Mouse (Mus musculus) erythroblast, adult 5-6 weeks (primary cell): ENCODE measurements around the gene Dnm1. TPM values are rescaled to one million over a fixed set of nuclear protein-coding genes. Genes with fewer than 3 reads are reported as not detected.

Experiments
- ATAC-seq: replicated peaks from 2 replicates; pipeline ENCODE4 v1.8.0; 2016; ENCODE audit warnings: moderate number of reproducible peaks, mild to moderate bottlenecking, moderate TSS enrichment, inconsistent platforms; ENCODE audit not compliant: poor library complexity, low FRiP score, severe bottlenecking
- total RNA-seq, 2 experiments: library from RNA; stranded (forward) in 1 of 2; stranded (reverse) in 1 of 2; fragments of 150-400 nt in 1 of 2; fragments of 200-764, 138-1000 nt in 1 of 2; gene quantifications; 2 replicates each; pipeline versions ENCODE4 v1.2.3 to v1.2.4; 2015 to 2017; ENCODE audit warnings: low replicate concordance in 2 of 2

Dnm1 gene
- total RNA-seq, 2 experiments from 2014 or later: not detected

DNA sequence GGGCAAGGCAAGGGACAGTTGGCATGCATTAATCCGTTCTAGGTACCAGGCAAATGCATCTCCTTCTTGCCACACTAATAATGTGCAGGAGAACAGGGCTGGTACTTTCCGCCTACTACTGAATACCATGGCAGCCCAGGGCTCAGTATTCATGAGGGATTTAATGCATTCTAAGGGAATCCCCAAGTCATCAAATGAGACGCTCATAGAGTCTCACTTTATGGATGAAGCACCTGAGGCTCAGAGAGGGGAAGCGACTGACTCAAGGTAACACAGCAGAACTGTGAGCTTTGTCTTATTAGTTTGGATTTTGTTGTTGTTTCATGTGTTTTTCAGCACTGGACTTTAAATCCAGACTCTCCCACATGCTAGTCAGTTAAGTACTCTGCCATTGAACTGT, 11.1 kb downstream of the Dnm1 start:
- ATAC-seq: no peak

DNA sequence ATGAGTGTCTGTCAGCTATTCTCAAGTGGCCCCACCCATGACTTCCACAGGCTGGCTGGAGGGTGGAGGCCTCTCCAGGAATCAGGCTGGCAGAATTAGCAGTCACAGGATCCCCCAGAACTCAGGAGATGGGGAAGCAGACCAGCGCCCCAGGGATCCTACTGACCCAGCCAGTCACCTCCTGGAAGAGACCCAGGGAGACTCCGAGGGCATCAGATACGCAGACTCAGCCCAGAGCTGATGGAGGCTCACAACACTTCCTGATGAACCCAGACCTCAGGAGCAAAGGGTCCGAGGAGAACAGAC, 11.6 kb downstream of the Dnm1 start:
- ATAC-seq: no peak

- no peak for ATAC-seq
These were observed 12.1 kb downstream of the Dnm1 start for GRCm38 (mm10) chr2:32340836-32341633.

GRCm38 (mm10) chr2:32339912-32340642, 13.1 kb downstream of the Dnm1 start:
- ATAC-seq: no peak

DNA sequence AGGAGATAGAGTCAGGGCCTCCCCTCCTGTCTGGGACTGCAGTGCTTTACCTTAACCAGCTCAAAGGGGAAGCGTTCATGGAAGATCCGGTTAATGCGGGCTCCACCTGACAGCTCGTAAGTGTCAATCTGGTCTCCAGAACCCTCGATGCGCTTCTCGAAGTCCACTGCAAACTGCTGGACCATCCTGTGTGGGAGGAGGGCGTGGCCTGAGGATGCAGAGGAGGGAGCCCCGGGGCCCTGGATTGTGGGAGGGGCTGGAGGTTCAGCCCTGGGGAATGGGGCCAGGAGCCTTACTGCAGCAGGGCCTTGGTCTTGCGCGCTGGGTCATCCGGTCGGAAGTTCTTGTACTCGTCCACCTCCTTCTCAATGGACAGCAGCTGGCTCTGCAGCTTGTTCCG, 17.2 kb downstream of the Dnm1 start:
- ATAC-seq: no peak

DNA sequence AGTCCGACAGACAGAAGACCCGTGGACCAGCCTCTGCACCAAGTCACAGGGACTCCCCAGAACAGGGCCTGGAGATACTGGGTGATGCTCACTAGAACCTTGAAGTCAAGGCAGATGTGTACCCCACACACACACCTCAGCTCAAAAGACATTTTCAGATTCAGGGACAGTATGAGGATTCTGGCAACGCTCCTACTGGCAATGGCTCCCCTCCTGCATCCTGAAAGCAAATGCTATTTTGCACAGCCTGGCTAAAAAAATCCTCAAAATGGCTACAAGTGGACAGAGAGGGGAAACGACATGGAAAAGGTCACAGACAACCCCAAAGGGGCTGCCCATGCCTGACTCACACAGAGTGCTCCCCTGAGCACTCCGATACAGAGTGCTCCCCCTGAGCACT, 21.0 kb downstream of the Dnm1 start:
- no peak for ATAC-seq

- ATAC-seq: no peak
These were observed 23.6 kb downstream of the Dnm1 start for GRCm38 (mm10) chr2:32329531-32329930.

DNA sequence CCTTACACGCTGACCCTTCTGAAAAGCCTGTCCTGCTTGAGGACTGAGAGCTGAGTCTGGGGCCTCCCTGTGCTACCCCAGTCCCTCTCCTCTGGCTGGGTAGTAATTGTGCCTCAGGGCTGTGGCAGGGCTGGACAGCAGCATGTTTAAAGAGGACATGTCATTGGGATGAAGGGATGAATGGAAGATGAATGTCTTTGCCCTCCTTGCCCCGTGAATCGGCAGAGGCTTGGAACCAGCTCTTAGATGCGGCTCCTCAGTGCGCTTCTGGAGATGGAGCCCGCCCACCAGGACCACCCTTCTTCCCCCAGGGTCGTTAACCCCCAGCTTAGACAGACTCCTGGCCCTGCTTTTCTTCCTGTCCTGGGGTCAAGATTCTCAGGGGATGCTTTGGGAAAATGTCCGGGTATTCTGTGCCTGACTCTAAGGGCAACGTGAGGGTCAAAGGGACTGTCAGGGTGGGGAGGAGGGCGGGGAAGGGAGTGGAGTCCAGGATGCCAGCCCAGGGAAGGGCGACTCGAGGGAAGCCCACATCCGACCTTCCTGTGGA, 24.2 kb downstream of the Dnm1 start:
- no peak for ATAC-seq

- ATAC-seq: no peak
These were observed 25.9 kb downstream of the Dnm1 start for GRCm38 (mm10) chr2:32327200-32327599.

- ATAC-seq: no peak
These were observed 27.8 kb downstream of the Dnm1 start for GRCm38 (mm10) chr2:32325342-32325741.

GRCm38 (mm10) chr2:32324322-32324721, 28.8 kb downstream of the Dnm1 start:
- ATAC-seq: no peak

- ATAC-seq: no peak
These were observed 30.1 kb downstream of the Dnm1 start for GRCm38 (mm10) chr2:32322754-32323741.

DNA sequence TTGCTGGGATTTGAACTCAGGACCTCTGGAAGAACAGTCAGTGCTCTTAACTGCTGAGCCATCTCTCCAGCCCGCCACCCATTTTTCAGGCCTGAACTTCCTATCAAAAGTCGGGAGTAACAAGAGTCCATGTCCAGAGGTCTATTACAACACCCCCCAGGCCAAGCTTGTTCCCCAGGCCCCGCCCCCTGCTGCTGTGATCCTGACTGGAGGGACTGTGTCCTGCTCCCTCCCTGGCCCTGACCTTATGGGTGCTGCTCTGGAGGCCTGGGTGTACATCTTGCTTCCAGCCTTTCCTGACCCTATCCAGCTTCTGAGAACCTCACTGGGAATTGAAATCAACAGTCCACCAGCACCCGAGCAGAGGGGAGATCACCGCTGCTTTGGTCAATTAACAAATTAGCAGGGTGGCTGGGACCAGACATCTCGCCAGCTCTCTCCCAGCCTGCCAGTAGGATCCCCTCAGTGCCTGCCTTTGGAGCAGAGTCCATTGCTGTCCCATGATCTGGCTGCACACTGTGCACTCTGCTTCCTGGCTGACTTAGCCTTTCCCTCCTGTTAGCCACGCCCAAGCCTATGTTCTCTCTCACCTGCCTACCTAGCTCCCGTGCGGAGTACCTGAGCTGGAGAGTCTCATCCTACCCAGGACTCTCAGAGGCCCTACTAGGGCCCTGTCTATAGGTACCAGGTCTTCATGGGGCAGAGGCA, 31.4 kb downstream of the Dnm1 start:
- ATAC-seq: no peak

- ATAC-seq: no peak
These were observed 32.4 kb downstream of the Dnm1 start for GRCm38 (mm10) chr2:32320721-32321120.

DNA sequence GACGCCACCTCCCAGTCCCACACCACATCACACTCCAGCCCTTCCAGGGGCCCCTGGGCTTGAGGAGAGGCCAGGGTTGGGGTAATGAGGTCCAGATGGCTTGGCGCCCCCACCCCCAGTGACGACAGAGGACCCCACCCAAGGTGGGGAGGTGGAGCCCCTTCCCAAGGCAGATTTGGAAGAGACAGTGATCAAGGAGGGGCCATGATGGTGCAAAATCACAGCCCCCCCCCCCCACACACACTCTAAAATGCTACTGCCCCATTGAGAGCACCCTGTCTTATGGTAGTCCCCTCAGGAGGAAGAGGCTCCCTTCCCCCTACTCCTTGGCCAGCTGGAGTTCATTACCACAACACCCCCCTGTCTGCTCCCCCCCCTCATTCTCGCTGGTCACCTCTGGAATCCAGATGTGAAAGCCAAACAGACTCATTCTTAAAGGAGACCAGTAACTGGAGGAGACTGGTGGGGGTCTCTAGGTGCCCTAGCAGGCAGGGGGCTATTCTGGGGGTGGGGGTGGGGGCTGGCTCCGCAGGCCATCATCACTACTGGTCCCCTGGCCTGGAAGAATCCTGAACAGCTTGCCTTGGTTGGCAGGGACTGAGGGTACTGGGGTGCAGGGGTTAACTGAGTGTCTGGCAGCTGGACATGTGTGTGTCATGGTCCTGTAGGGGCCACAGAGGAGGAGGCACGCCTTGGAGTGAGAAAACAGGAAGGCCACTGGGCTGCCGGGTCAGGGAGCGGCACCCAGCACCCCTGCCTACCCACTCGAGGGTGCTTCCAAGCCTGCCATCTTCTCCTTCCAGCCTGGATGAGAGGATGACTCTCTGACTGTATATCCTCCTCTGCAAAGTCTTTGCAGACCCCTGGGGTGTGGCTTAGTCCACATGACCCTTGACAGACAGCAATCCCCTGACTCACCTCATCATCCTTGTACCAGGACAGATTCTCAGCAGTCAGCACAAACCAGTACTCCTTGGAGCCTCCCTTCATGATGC, 33.3 kb downstream of the Dnm1 start:
- ATAC-seq: no peak

DNA sequence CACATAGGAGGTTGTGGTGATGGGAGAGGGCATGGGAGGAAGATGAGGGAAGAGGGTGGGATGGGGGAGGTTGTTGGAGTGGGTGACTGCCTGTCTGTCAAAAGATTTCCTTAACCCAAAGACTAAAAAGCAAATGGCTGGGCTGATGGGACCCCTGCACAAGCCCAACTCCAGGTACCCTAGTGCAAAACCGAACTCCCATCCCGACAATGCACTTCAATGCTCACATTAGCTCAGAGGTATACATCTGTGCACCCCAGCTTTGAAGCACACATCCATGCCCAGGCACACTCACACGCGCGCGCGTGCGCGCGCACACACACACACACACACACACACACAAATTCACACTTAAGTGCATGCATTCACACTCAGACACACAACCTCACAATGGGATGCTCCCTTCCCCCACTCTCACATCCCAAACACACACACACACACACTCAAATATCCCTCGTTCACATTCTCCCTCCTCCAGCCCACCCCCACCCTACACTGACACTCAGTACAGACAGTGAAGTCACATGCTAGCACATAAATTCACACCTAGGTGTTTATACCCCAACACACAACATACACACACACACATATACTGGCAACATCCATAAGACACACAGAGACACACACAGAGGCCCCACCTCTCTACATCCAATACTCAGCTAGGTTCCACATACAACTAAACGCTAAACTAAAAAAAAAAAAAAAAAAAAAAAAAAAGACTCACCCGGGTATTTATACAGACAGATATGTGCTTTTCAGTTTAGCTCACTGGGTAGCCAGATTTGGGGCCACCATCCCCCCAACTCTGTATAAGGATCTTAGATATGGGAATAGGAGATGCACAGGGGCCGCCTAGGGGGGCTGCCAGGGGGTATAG, 34.2 kb downstream of the Dnm1 start:
- ATAC-seq: no peak

GRCm38 (mm10) chr2:32317791-32318417, 35.2 kb downstream of the Dnm1 start:
- no peak for ATAC-seq
